Mouse (Mus musculus) limb, embryonic 15.5 days (tissue): ENCODE data around the gene Odf3b. TPM values are rescaled to one million over a fixed set of nuclear protein-coding genes. Genes with fewer than 3 reads are reported as not detected.

Source experiments
- ATAC-seq: fragments of 200-750 bp; cut with Nextera tagmentation; 2 replicates; pipeline ENCODE4 v1.8.0; 2017; ENCODE audit warnings: low read depth, moderate TSS enrichment; ENCODE audit not compliant: insufficient number of reproducible peaks, low FRiP score, low TSS enrichment
- H3K27ac ChIP-seq: fragments of 300-500 bp; sonication (generic); 2 replicates; pipeline ENCODE4 v1.5.1; 2015; ENCODE audit warnings: moderate library complexity, mild to moderate bottlenecking, inconsistent platforms
- H3K27me3 ChIP-seq: fragments of 300-500 bp; sonication (generic); 2 replicates; pipeline ENCODE4 v1.6.1; 2015; ENCODE audit warnings: inconsistent platforms
- H3K36me3 ChIP-seq: fragments of 300-500 bp; sonication (generic); 2 replicates; pipeline ENCODE4 v1.6.1; 2015; ENCODE audit warnings: inconsistent platforms
- H3K4me1 ChIP-seq: fragments of 300-500 bp; sonication (generic); 2 replicates; pipeline ENCODE4 v1.6.1; 2015; ENCODE audit warnings: inconsistent platforms
- H3K4me2 ChIP-seq: fragments of 300-500 bp; sonication (generic); 2 replicates; pipeline ENCODE4 v1.6.1; 2015; ENCODE audit warnings: mild to moderate bottlenecking, inconsistent platforms
- H3K4me3 ChIP-seq: fragments of 300-500 bp; sonication (generic); 2 replicates; pipeline ENCODE4 v1.5.1; 2015; ENCODE audit warnings: mild to moderate bottlenecking, inconsistent platforms
- H3K9ac ChIP-seq: fragments of 300-500 bp; sonication (generic); 2 replicates; pipeline ENCODE4 v1.6.1; 2015; ENCODE audit warnings: inconsistent platforms
- H3K9me3 ChIP-seq: fragments of 300-500 bp; sonication (generic); 2 replicates; pipeline ENCODE4 v1.6.1; 2016; ENCODE audit warnings: inconsistent platforms
- WGBS: fragments of 180-500 bp; shearing (Covaris S2); methylation state at CpG from one replicate; pipeline ENCODE4 v1.1.7; 2015; 5-methylcytosine and 5-hydroxymethylcytosine counted together
- polyA plus RNA-seq: library from polyadenylated mRNA; unstranded; fragments of >200 nt; fragmentation: Nextera tagmentation; extraction: Ambion mirVana; gene quantifications from 2 replicates; pipeline ENCODE4 v1.2.1, GENCODE M21; 2015

Odf3b gene
- polyA plus RNA-seq, result 0.42 and 0.56 TPM in 2 replicates

DNA sequence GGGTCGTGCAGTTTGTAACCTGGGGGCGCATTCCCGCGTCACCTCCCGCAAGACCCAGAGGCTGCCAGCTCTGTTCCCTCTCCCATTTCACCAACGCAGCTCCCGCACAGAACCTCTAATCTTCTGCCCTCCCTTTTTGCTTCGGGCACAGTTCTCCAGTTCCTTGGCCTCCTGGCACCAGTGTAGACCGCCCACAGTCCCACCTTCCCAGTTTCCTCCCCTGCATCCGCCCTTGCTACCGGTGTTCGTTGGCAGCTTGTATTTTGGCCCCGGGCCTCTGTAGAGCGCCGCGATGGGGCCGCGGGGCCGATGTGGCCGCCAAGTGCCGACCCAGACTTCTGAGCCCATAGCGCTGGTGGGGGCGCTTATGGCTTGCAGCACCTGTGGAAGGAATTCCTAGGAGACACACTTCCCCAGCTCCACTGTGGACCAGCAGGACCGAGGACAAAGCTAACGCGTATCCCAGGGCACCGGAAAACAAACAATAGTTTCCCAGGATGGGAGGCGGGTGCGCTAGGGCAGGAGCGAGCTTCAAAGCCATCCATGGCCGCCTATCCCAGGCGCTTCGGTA, at the start of gene Odf3b:
Gene Odf3b (minus strand): TSS at position 452 of the 571 bp plus-strand sequence.
- no peak within 1 kb of the TSS for H3K27ac ChIP-seq
- peak within 1 kb of the TSS; percentile 34 for H3K4me3 ChIP-seq
- H3K27me3 ChIP-seq, result peaks cover 51% of the 10 kb centered on the region
- ATAC-seq, result no peak
- H3K36me3 ChIP-seq, result no peaks in the 10 kb centered on the region
- peak within 1 kb of the TSS; percentile 64 for H3K4me2 ChIP-seq
- peaks cover 31% of the 10 kb centered on the region for H3K4me1 ChIP-seq
- H3K9me3 ChIP-seq, result no peaks in the 10 kb centered on the region
- 2% methylated on average over 33 of the region's 33 CpGs for WGBS
- H3K9ac ChIP-seq, result peak within 1 kb of the TSS; percentile 31; the same call in 1 of the 2 replicates

DNA sequence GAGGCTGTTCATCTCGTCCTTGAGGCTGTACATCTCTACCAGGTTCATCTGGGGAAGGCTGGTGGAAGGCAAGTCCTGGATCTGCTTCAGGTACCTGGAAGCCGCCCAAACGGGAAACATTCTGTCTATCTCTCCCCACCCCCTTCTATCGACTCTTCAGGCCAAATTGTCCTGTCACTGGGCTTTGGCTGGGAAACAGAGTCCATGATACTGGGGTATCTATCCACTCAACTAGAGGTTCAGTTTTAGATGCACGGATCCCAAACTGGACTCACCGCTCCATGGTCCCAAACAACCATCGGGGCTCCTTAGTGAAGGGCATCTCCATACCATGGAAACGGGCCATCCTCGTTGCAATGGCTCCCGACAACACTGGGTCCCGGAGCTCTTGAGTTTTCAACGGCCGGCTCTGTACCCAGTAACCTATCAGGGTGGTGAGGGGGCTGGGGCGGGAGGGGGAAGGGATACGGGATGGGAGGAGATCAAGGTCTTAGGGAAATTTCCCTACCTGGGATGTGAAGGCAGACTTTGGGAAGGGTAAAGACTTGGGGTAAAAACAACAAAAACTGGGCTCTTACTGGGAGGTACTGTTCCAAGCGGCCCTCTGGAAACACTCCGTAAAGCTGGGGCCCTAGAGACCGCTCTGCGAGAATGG, 49.2 kb upstream of the Odf3b start:
- peak overlapping the region; percentile 67; the same call in 1 of the 2 replicates for H3K9ac ChIP-seq
- no peaks in the 10 kb centered on the region for H3K9me3 ChIP-seq
- 83% methylated on average over 19 of the region's 19 CpGs for WGBS
- H3K4me2 ChIP-seq, result peak overlapping the region; percentile 85
- ATAC-seq, result no peak
- H3K27me3 ChIP-seq, result no peaks in the 10 kb centered on the region
- peaks cover 23% of the 10 kb centered on the region for H3K36me3 ChIP-seq
- H3K4me1 ChIP-seq, result peaks cover 14% of the 10 kb centered on the region
- H3K4me3 ChIP-seq, result peak overlapping the region; percentile 79
- no peak overlapping the region for H3K27ac ChIP-seq

DNA sequence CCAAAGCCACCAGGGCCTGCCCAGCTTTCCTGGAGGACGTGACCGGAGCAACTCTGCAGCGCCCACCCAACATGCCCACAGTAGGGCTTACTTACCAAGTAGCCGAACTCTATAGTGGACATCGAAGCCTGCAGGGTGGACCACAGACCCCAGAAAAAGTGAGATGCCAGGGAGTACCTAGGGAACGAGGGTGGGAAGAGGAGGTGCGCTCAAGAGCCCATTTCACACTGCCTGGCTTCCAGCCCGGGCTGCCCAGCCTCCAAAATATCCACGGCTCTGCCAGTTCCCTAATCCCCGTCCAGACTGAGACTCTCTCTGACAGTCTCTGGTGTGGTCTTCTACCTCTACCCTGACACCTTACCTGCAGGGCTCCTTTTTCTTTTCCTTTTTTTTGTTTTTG, 47.6 kb upstream of the Odf3b start:
- no peak for ATAC-seq
- peaks cover 23% of the 10 kb centered on the region for H3K36me3 ChIP-seq
- H3K4me3 ChIP-seq, result no peak overlapping the region
- no peak overlapping the region for H3K27ac ChIP-seq
- 91% methylated on average over 10 of the region's 10 CpGs for WGBS
- H3K9ac ChIP-seq, result no peak overlapping the region
- peaks cover 14% of the 10 kb centered on the region for H3K4me1 ChIP-seq
- H3K4me2 ChIP-seq, result no peak overlapping the region
- no peaks in the 10 kb centered on the region for H3K9me3 ChIP-seq
- no peaks in the 10 kb centered on the region for H3K27me3 ChIP-seq

DNA sequence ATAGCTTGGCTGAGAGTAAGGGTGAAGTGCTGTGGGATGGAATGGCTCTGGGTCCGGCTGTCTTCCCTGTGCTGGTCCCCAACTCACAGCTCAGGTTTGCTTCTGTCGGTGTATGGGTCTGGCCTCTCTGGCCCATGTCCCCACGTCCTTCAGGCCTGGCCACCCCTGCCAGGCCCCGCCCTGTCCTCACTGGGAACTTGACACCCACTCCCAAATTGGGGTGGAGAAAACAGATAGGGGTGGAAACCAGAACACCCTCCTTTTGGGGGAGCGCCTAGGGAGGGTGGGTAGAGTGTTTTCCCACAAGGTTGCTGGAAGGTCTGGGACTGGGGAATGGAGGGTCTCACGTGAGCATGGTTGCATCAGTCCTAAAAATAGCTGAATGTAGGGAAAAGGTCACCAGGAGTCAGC, 46.6 kb upstream of the Odf3b start, which contains the start of gene Cpt1b:
Gene Cpt1b (minus strand): TSS at position 153 of the 411 bp plus-strand sequence.
- peaks cover 23% of the 10 kb centered on the region for H3K36me3 ChIP-seq
- no peak for ATAC-seq
- no peaks in the 10 kb centered on the region for H3K9me3 ChIP-seq
- WGBS, result 31% methylated on average over 6 of the region's 6 CpGs
- H3K4me2 ChIP-seq, result 0 out of 2 replicates have a peak within 1 kb of the TSS, but pooled peaks have one; percentile 1
- no peak within 1 kb of the TSS for H3K27ac ChIP-seq
- H3K4me1 ChIP-seq, result peaks cover 14% of the 10 kb centered on the region
- H3K27me3 ChIP-seq, result no peaks in the 10 kb centered on the region
- H3K9ac ChIP-seq, result no peak within 1 kb of the TSS
- no peak within 1 kb of the TSS for H3K4me3 ChIP-seq

DNA sequence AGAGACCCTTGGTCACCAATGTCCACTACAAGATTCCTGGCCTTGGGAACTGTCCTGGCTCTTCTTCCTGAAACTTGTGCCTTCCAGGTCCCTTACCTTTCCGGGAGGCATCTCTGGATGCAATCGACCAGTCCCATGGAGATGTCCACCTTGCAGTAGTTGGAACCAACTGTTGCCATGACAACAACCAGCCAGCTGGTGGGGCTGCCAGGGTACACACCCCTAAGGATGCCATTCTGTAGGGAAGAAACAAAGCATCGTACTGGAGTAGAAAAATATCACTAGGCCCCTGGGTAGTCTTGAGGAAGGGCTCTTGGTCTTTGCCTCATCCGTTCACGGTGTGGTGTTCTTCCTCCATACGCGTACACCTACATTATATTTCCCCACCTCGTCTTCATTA, 45.5 kb upstream of the Odf3b start:
- Histone ChIP-seq H3K9me3 (no peaks in the 10 kb centered on the region), H3K27ac (no peak overlapping the region), H3K36me3 (peaks cover 31% of the 10 kb centered on the region), H3K4me2 (no peak overlapping the region), H3K27me3 (no peaks in the 10 kb centered on the region), H3K4me1 (peaks cover 9% of the 10 kb centered on the region), H3K4me3 (no peak overlapping the region), H3K9ac (no peak overlapping the region)
- WGBS, result 84% methylated on average over 8 of the region's 8 CpGs
- ATAC-seq, result no peak

DNA sequence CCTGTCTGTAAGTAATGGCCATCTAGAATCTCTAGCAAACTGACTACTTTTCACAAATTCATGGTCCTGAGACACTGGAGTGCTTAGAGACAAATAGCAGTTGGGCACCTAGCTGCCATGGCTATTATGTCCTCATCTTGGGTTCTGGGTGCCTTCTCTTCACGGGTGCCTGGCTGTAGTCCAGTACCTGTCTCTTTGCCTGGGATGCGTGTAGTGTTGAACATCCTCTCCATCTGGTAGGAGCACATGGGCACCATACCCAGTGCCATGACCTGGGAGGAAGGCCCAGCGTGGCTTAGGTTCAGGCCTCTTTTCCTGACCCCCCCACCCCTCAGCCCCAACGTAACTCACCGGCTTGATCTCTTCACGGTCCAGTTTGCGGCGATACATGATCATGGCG, 42.9 kb upstream of the Odf3b start:
- no peak for ATAC-seq
- Histone ChIP-seq H3K9me3 (no peaks in the 10 kb centered on the region), H3K36me3 (peaks cover 32% of the 10 kb centered on the region), H3K4me2 (no peak overlapping the region), H3K4me1 (0 out of 2 replicates have a peak, but pooled peaks cover 2% of the 10 kb centered on the region), H3K9ac (no peak overlapping the region), H3K27me3 (no peaks in the 10 kb centered on the region), H3K4me3 (no peak overlapping the region), H3K27ac (no peak overlapping the region)
- 93% methylated on average over 9 of the region's 9 CpGs for WGBS

DNA sequence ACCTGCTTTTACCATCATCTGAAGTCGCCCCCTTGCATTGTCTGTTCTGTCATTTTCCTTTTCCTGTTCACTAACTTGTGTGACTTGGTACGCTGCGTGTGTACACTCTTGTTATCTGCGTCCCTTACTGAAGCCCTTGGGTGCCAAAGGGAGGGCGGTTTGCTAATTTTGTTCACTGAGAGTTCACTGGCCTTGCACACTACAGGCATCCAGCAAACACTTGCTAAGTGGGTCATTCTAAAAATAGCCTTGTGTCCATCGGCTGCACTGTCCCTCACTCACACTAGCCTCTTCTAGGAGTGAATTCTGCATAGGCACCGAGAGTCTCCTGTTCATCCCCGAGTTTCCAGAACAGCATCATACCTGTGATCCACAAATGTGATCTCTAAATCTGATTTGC, 36.2 kb upstream of the Odf3b start:
- Histone ChIP-seq H3K4me3 (no peak overlapping the region), H3K9ac (no peak overlapping the region), H3K27ac (no peak overlapping the region), H3K4me1 (no peaks in the 10 kb centered on the region), H3K9me3 (no peaks in the 10 kb centered on the region), H3K27me3 (no peaks in the 10 kb centered on the region), H3K4me2 (no peak overlapping the region), H3K36me3 (peaks cover 18% of the 10 kb centered on the region; the same call in 1 of the 2 replicates)
- WGBS, result 88% methylated on average over 8 of the region's 8 CpGs
- ATAC-seq, result no peak

DNA sequence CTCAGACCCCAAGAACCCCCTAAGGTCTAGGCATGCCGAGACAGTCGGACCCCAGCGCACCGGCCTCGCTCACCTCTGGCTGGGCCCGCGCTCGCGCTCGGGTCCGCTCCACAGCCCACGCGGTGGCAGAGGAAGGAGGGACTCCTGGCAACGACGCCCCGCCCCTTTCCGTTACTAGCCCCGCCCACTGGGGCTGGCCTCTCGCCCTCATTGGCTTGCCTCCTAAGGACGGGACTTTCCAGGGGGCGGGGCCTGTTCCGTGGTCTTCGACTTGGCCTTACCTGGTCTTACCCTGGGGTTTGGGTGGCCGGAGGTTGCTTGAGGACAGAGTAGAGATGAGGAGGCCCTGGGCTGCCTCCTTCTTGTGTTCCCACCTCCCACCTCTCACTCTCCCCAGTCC, 31.0 kb upstream of the Odf3b start, which contains the start of gene Syce3:
Gene Syce3 (minus strand): TSS at position 386 of the 400 bp plus-strand sequence.
- Histone ChIP-seq H3K27me3 (no peaks in the 10 kb centered on the region), H3K4me2 (no peak within 1 kb of the TSS), H3K4me3 (no peak within 1 kb of the TSS), H3K4me1 (no peaks in the 10 kb centered on the region), H3K9me3 (no peaks in the 10 kb centered on the region), H3K36me3 (no peaks in the 10 kb centered on the region), H3K27ac (no peak within 1 kb of the TSS), H3K9ac (no peak within 1 kb of the TSS)
- no peak for ATAC-seq
- WGBS, result 84% methylated on average over 22 of the region's 24 CpGs

DNA sequence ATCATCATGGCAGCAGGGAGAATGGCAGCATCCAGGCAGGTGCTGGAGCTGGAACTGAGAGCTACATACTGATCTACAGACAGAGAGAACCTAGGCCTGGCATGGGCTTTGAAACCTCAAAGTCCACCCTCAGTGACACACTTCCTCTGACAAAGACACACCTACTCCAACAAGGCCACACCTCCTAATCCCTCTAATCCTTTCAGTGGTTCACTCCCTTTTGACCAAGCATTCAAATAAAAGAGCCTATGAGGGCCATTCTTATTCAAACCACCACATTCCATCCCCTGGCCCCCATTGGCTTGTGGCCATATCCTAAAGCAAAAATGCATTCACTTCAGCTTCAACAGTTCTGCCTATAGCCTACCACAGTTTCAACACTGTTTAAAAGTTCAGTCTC, 27.6 kb upstream of the Odf3b start:
- H3K4me2 ChIP-seq, result no peak overlapping the region
- no peaks in the 10 kb centered on the region for H3K27me3 ChIP-seq
- no peak overlapping the region for H3K4me3 ChIP-seq
- H3K27ac ChIP-seq, result no peak overlapping the region
- H3K9ac ChIP-seq, result no peak overlapping the region
- no peaks in the 10 kb centered on the region for H3K4me1 ChIP-seq
- H3K9me3 ChIP-seq, result no peaks in the 10 kb centered on the region
- H3K36me3 ChIP-seq, result no peaks in the 10 kb centered on the region
- no peak for ATAC-seq

DNA sequence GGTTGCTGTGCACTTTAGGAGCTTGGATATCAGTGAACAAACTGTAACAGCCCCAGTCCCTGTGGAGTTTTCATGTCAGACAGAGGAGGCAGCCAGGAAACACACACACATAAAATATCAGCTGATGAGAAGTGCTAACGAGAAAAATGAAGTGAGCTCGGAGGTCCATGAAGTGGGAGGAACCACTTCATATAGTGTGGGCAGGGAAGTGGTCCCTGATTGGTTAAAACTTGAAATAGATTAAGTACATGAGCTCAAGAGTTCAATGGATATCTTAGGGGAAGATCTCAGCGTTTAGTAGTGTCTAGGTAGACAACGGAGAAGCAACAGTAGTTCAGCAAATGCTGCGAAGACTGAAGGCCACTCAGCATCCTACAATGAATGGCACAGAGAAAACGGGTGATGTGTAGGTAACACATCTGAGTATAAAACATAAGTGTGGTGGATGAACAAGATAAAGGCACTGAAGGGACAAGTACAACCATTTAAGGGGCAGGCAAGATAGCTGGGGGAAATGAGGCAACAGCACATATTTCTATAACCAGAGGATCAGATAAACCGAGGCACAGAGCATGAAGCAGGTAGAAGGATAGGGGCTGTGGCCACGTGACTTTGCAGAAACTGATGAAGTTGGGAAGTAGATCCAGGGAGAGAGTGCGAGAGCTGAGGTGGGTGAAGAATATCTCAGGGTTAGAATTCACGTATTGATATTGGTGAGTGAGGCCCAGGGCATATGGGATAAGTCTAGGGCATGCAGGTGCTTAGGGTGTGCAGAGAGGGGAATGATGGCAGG, 25.9 kb upstream of the Odf3b start:
- no peaks in the 10 kb centered on the region for H3K9me3 ChIP-seq
- ATAC-seq, result no peak
- 79% methylated on average over 10 of the region's 10 CpGs for WGBS
- no peak overlapping the region for H3K9ac ChIP-seq
- no peaks in the 10 kb centered on the region for H3K36me3 ChIP-seq
- H3K27ac ChIP-seq, result no peak overlapping the region
- no peak overlapping the region for H3K4me2 ChIP-seq
- no peaks in the 10 kb centered on the region for H3K4me1 ChIP-seq
- H3K4me3 ChIP-seq, result no peak overlapping the region
- no peaks in the 10 kb centered on the region for H3K27me3 ChIP-seq

DNA sequence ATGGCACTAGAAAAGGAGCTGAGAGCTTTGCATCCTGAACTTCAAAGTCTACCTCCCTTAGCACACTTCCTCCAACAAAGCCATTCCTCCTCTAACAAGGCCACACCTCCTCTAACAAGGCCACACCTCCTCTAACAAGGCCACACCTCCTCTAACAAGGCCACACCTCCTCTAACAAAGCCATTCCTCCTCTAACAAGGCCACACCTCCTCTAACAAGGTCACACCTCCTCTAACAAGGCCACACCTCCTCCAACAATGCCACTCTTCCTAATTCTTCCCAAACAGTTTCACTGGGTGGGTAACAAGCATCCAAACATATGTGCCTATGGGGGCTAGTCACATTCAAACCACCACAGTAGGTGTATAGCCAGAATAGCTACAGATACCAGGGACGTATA, 23.4 kb upstream of the Odf3b start:
- ATAC-seq, result no peak
- no peak overlapping the region for H3K9ac ChIP-seq

DNA sequence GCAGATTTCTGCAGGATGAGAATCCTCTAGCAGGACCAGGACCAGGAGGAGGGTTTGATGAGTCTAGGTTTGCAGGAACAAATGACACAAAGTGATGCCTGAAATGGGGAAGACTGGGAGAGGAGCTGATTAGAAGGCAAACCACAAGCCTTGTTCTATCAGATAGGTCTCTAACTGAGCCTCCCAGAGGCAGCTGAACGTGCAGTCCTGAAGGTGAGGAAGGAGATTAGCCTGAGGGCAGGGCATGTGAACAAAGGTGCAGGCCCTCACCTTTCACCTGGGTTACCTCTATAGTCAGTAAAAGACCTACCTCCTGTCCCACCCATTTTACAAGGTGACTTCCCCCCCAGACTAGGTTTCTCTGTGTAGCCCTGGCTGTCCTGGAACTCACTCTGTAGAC, 20.6 kb upstream of the Odf3b start:
- WGBS, result 48% methylated on average over 1 of the region's 1 CpGs
- Histone ChIP-seq H3K4me3 (no peak overlapping the region), H3K36me3 (no peaks in the 10 kb centered on the region), H3K9ac (no peak overlapping the region), H3K4me1 (no peaks in the 10 kb centered on the region), H3K27ac (no peak overlapping the region), H3K9me3 (no peaks in the 10 kb centered on the region), H3K27me3 (no peaks in the 10 kb centered on the region), H3K4me2 (no peak overlapping the region)
- no peak for ATAC-seq

More for the DNA sequence above, 23.4 kb upstream of the Odf3b start:
- H3K9me3 ChIP-seq, result no peaks in the 10 kb centered on the region
- no peaks in the 10 kb centered on the region for H3K27me3 ChIP-seq
- H3K36me3 ChIP-seq, result no peaks in the 10 kb centered on the region
- WGBS, result 77% methylated on average over 1 of the region's 1 CpGs
- H3K4me3 ChIP-seq, result no peak overlapping the region
- no peak overlapping the region for H3K4me2 ChIP-seq
- H3K4me1 ChIP-seq, result no peaks in the 10 kb centered on the region
- no peak overlapping the region for H3K27ac ChIP-seq
